Mouse (Mus musculus): ENCODE data around the gene Foxn3.
A peak's percentile ranks its signal among the peaks of the same experiment; 100 is the strongest.

Gene Foxn3

DNA sequence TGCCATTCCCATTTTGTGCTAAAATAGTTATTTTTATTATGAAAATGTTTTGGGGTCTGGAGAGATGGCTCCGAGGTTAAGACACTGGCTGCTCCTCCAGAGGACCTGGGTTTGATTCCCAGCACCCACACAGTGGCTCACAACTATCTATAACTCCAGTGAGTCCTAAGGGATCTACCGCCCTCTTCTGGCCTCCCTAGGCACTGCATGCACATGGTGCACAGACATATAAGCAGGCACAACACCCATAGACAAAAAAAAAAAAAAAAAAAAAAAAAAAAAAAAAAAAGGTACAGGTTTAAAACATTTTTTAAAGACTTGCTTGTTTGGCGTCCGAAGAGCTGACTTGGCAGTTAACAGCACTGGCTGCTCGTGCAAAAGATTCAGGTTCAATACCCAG lies 391.2 kb downstream of the Foxn3 start:
- no peak for DNase-seq (ENCODE audit: low spot score)

DNA sequence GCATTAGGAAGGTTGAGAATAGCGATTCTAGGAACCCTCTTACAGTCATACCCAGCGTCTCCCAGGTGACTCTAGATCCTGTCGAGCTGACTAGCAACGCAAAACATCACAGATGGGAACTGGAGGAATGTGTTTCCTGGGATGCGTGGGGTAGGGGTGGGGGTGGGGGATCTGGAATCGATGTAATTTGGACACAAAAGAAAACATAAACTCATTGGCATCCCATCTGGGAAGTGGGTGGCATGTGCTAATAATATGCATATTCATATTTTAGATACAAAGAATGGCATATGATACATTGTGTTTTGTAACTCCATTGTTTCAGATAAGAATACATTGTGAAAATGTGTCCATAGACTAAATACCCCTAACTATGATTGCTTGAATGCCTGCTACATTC lies 393.5 kb downstream of the Foxn3 start:
- peak; percentile 59 for DNase-seq (ENCODE audit: low spot score)

DNA sequence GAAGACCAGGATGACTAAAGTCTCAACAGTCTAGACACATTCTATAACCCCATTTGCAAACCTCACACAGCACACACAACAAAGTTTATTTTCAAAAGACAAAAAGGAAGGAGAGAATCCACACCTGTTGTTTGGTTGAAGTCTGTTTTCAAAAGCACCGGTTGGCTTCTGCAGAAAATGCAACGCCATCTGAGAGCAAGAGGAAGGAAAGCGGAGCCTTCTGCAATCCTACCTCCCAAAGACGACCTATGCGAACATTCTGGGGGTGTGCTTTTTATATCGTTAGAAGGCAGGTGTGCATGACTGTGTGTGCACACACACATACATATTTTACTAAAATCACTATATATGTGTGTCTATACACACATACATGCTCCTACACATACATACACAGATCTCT lies 397.3 kb downstream of the Foxn3 start:
- DNase-seq (ENCODE audit: low spot score): no peak

DNA sequence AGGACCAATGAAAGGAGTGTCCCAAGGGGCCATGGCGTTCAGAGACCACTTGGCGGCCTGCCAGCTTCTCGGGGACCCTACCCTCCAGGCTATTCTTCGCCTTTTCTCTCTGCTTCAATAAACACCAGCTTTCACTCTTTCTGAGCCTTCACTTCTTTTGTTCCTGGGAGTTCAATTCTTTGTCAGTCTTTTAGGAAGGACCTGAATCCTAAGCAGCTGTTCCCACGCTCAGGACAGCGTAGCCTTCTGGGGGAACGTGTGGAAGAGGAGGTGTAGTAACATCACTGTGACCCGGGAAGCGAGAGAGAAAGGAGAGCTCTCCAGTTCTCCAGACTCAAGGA lies 400.1 kb downstream of the Foxn3 start:
- DNase-seq (ENCODE audit: low spot score): no peak

DNA sequence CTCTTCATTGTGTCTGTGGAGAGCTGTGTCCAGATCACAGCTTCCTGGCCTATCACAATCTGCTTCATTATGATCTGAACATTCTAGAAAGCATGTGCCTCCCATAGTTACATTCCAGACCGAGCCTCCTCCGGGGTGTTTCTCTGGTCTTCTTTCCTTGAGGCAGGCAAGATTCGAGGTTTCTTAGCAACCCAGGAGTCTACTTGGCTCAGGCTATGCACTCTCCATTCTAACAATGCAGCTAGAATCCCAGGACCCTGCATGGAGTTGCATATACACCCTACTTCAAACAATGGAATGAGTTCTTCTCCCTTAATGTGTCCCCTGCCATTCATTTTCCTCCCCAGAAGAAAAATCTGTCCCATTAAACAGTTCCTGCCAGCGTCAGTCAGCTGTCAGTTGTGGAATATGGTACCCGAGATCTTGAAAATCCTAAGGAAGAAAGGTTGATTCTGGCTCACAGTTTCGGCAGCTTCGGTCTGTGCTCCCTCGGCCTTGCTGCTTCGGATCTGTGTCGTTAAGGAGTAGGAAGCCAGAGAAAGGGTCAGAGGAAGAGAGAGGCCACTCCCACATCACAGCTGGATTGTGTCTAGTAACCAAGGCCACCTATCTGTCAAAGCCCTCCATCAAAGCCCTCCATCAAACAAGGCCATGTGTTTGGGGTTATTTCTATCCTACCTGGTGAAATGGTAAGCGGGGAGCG lies 400.6 kb downstream of the Foxn3 start:
- no peak for DNase-seq (ENCODE audit: low spot score)

DNA sequence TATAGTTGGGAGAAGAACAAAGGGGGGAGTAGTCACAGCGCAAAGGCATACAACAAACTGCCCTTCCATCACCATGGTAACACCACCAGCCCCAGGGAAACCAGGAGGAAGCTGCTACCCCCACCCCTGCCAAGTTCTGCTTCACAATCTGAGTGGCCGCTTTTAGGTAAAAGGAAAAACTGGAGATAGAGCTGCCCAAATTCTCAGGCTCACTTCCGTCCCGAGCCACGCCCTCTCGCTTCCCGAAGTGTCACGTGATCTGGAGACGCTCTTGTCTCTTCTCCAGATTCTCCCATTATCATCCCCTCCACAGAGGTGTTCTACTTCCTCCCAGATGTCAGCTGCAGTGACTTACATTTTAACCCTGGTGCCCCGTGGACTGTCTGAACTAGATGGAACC lies 401.2 kb downstream of the Foxn3 start:
- no peak for DNase-seq (ENCODE audit: low spot score)

DNA sequence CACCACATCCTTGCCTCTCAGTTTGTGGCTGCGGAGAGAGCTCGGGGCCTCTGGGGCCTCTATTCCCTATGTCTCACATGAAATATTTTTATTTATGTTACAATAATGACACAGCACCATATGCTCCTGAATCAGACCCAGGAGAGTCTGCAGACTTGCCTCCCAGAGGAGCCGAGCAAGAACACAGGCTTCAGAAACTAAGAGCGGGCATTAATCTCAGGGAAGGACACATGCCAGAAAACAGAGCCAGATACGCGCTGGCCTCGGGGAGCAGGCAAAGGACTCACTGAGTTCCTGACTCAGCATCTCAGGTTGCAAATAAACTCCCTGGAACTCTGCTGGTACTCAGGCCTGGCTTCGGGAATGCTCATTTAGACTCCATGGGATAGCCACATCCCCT lies 403.3 kb downstream of the Foxn3 start:
- DNase-seq (ENCODE audit: low spot score): no peak

DNA sequence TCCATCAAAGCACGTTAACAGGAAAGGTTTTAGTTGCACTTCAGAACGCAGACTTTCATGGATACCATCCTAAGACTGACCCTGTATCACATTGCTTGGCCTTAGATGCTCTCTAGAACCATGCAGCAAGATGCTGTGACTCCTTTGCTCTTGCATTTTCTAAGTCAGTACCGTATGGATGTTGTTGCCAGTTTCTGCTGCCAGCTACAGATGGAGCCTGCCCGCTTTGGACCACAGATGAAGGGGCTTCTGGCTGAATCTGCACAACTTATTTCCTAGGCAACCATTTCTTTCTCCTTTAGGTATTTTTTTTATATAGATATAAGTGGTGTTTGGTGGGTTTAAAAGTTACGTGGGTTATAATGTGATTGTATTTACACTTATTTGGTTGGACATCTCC lies 407.5 kb downstream of the Foxn3 start:
- no peak for DNase-seq (ENCODE audit: low spot score)

DNA sequence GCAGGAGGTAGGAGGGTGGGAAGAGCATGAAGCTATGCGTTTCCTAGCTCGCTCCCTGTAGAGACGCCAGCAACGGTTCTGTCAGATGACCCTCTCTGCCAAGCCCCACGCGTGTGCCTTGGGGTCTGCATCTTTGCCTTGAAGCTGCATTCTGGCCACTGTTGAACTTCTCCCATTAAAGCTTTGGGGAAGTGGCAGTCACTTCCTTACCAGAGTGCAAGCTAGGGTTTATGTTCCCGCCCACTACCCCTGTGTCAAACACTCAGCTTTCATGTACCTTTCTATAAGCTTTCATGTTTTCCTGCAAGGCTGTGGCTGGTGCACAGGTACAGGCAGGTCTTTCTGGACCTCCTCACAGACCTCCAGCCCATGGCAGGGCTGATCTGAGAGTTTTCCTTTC lies 409.2 kb downstream of the Foxn3 start:
- DNase-seq (ENCODE audit: low spot score): no peak

DNA sequence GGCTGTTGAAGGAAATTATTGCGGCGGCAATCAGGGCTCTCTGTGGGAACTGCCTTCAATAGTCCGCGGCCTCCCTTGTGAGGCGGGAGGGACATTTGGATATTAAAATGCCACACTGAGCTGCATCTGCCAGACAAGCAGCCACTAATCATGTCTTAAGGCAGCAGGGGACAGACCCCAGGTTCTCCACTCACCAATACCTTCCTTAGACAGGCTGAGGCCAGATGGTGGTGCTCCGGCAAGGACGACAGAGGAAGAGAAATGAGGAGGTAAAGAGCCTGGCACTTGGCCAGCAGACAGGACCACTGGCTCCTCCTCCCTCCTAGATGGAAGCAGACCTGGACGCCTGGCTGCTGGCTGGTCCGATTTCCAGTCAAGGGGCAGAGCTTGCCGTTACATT lies 409.7 kb downstream of the Foxn3 start:
- no peak for DNase-seq (ENCODE audit: low spot score)

DNA sequence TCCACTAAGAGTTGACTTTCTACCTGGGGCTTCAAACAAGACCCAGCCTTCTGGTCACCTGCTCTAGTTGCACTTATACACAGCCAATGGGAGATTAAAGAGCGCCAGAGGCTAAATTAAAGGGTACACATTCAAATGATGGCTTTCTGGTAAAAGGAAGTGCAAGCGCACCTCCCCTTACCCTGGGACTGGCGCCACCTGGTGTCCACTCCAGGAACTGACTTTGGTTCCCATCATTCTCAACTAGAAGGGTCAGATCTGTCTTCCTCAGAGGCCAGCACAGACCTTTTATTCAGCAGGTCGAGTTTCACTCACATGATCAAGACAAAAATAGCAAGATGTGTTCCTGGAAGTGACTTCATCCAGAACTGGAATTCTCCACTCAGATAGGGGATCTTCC lies 413.3 kb downstream of the Foxn3 start:
- no peak for DNase-seq (ENCODE audit: low spot score)

DNA sequence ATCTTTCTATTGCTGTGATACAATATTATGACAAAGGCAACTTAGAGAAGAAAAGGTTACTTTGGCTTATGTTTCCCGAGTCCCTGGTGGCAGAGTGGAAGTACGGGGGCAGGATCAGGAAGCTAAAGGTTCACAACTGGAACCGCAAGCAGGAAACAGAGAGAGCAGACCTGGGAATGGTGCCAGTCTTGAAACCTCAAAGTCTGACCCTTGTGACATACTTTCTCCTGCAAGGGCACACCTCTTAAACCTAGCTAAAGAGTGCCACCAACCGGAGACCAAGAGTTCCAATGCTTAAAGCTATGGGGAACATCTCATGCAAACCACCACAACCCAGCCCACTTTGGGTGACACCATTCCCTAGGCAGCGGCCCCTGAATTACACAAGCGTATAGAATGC lies 414.2 kb downstream of the Foxn3 start:
- DNase-seq (ENCODE audit: low spot score): no peak
